Mouse (Mus musculus): ENCODE data around the gene Efcab11. TPM values are rescaled to one million over a fixed set of nuclear protein-coding genes. Genes with fewer than 3 reads are reported as not detected.

Efcab11 gene
- total RNA-seq, 2 experiments from 2014 or later: 1.2 to 1.9 TPM

DNA sequence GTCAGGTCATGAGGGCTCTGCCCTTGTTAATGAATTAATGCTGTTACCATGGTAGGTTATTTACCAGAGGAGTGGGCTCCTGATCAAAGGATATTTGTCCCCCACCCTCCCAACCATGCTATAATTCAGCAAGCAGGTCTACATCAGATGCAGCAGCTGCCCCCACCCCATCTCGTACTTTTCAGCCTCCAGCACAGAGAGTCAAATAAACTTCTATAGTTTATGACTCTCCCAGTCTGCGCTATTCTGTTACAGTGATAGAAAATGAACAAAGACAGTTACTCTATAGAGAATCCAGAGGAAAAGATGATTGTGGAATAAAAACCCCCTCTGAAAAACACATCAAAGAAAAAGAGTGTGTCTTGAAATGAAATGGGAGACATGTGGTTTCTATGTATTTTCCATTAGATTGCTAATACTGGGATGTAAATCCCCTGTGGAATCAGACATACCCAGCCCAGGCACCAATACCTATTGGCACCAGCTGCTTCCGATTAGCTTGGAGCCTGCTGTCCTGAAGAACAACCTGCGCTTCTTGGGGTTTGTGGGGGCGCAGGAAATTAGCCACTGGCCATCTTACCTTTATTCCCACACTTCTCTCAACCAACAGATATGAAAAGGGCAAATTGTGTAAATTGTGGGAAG is 184.7 kb downstream of the Efcab11 start:
- intact Hi-C loops (cut with DNase I): no loop called here
- DNase-seq: no peak

DNA sequence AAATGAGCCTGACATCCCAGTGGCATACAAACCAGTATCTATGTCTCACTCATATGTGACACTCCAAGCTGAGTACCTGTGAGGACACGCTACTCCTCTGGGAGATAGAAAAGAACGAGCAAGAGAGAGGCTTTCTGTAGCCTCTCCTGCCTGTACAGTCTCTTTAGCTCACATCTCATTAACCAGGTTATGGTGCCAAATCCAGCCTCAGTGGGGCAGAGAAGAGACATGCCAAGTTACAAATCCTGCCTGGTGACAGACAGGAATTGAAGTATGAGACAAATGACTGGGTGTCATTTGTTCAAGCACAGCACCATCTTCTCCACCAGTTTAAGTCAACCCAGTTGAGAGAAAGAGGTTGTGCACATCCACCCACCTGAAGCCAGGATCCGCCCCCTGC is 190.2 kb downstream of the Efcab11 start:
- intact Hi-C loops (cut with DNase I): no loop called here
- no peak for DNase-seq

DNA sequence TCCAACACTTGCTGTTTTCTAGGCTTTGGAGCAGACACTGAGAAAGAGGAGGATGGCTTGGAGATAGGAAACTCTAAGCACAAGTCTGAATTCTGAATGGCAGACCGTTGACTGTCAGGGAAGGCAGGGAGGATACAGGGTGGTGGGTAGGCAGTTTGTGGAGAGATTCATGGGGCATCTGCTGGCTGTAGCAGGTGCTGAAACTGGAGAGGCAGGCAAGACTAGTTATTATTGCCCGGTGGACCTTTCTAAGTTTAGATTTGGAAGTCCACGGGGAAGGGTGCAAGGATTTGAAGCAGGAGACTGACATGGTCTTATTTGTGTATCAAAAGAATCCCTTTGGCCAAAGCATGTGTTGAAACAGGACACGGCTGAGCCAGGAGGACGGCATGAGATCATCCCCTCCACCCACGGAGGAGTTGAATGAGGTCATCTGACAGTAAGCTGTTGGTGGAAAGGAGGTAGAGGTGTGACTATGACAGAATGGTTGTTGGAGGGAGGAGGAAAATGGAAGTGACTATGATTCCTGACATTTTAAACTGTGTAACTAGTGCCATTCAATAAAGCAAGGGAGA is 197.7 kb downstream of the Efcab11 start:
- intact Hi-C loops (cut with DNase I): no loop called here
- DNase-seq: no peak

DNA sequence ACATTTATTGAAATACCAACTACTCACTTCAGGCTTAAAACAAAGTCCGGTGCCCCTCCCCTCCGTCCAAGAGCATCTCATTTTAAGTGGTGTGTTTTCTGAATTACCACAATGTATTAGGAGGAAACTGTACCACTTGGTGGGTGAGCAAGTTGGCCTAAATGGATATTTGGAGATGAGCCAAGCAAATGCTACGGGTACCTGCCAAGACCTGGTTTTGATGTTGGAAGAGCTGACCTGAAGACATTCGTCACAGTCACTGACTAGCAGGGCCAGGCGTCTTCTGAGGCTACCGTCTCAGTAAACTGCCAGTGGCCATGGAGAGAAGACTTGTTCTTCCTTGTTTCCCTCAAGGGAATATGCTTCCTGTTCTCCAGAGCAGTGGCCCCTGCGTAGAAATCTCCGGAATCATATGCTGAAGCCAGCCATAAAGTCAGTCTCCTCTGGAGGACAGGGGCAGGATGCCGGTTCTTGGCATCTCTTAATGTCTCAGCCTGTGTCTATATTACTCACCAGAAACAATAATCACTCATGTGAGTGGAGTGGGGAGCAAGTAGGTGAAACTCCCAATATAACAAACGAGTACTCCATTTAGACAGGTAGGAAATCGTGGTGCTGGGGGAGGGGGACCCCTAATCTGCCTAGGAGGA is 198.7 kb downstream of the Efcab11 start:
- DNase-seq: no peak
- intact Hi-C loops (cut with DNase I): no loop called here

DNA sequence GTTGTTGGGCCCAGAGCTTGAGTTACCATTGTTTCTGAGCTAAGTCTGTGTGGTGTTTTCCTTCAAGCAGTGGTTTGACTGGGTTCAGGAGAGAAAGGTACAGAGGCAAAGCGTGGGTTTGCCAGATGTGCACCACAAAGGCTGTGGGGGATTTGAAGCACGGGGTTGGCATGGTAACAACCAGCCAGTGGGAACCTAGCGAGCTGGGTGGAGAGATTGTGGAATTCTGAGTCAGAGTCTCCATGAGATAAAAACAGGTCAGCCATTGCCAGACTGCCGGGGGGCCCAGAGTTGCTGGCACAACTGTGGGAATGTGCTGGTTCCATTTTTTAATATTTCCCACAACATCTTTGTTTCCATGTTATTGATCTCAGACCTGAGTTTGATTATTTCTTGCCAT is 202.6 kb downstream of the Efcab11 start:
- intact Hi-C loops (cut with DNase I): no loop called here
- DNase-seq: no peak

DNA sequence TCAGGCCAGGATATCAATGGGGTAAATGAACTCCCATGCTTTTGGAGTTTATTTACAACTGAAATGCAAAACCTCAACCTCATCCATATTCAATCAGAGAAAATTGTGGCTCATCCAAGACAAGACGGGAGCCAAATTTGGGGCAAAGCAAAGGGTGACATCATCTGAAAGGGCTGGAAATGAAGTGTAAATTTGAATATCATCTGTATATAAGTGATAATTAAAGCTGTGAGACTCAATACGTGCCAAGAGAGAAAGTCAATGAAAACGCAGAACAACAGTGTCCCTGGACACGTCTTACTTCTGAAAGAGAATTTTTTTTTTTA is 212.4 kb downstream of the Efcab11 start:
- DNase-seq: no peak
- intact Hi-C loops (cut with DNase I): no loop called here

DNA sequence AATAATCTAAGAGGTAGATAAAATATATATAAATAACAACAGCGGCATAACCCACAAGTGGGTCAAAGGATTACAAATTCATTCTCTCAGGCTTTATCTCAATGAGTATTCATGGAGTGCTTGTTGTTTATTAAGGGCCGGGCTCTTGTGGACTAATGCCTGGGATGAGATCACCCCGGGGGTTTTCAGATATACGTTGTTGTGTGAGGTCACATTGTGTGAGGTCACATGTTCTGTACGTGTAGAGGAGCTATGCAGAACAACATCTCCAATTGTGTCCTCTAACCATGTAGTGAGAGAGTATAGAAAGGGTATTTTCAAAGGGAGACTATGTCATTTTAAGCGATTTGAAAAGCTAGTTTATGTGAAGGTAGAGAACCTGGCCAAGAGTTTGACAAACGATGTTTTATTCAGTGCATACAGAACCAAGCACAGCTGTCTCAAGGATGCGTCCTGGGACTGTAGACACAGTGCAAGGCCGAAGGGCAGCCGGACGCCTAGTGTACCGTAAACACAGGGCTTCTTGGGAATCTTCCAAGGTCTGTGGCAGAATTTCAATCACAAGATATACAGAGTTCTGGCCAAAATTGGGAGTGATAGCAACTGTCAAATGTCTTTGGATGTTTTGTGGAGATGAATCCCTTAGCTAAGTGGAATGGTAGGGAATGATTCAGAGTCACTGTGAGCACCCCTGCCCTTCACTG is 212.9 kb downstream of the Efcab11 start:
- peak; percentile 41 for DNase-seq
- intact Hi-C loops (cut with DNase I): no loop called here

DNA sequence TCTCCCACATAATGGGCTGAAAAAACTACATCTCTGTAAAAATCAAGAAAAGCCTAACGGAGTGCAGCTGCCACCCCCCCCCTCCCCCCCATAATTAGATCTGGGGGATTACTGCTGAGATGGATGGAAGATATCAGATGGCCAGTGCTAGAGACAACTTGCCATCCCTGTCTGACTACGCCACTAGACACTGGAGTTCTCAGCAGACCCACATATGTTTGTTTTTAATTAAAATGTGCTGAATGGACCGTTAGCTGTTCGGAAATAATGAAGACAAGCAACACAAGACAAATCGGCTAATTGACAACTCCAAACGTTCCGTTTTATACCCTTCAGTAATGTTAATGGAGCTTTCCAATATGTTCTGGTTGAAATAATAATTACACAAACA is 213.5 kb downstream of the Efcab11 start:
- DNase-seq: no peak
- intact Hi-C loops (cut with DNase I): no loop called here

DNA sequence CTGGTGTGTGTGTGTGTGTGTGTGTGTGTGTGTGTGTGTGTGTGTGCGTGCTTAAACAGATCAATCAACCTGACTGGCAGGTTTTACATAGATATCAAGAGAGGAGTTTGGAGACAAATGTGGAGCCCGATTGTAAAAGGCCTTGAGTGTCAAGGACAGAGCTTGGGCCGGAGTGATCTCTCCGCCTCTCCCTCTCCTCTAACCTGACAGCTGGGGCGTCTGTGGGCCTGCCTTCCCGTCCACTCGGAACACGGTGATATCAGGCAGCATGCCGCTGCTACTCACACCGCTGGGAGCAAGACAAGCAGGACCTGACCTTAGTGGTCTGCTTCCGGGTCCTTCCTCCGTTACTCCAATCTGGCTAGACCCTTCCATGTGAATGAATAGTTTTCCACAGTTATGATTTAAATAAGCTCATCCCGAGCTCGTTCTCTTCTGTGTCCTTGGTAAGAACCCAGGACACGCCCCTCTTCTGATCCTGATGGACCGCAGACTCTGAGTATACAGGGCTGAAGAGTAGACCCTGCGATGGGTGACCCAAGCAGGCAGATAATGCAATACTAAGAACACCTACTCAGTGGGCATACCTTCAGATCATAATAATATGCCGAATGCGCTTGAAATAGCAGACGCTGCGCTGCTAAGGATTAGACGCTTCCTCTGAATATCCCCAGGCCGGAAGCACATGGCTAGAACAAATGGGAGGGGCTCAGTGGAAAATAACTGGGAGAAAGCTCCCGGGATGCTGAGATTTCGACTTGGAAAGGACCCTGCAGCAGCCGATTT is 214.1 kb downstream of the Efcab11 start:
- DNase-seq: no peak
- intact Hi-C loops (cut with DNase I): no loop called here

DNA sequence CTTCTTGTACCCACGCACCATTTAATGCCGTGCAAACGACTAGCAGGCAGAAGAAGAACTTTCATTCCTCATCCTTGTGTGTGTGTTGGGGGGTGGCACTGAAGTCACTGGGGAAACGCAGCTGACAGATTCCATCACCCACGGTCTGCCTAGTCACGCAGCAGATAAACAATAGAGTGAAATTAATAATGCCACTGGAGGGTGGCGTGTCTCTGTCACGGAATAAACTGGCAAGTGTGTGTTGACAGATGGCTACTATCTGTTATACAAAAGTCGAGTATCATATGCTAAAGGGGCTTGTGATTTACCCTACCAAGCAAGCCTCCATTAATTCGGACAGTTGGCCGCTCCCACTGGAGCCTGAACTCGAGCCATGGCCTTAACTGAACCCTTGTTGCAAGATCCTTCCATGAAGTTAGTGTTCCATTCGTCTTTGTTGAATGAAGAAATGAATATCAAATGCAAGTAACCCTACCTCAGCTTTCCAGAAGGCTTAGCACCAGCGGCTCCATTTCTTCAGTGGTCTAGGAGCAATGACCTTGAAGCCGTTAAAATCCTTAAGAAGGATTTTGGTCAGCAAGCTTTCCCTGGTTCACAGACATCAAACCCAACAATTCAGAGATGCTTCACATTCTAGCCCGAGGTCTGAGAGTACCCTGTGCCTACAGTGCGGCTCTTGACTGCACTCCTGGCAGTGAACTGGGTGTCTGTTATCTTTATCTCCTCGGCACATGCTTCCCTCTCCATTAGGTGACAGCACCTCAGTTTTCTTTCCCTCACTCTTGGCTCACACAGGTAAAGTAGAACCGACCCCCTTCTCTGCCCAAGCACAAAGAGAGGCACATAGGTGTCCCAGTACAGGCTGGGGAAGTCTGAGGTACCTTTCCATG is 229.0 kb downstream of the Efcab11 start:
- DNase-seq: peak; percentile 27

DNA sequence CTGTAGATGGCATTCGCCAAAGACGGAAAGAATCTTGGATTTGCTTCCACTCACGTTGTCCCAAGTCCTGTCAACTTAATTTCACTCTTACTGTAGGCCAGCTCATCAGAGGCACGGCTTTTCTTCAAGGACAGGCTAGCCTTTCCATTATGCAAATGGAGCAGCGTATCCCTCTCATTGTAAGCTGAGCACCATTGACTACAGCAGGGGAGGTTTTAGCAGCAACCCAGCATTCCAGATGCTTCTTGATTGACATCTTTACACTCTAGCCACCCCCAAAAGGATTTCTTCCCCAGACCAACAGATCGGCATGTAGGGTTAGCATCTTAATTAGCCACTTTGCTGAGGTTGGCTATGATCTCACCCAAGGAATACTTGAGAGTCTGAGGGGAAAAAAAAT is 231.8 kb downstream of the Efcab11 start:
- intact Hi-C loops (cut with DNase I): no loop called here
- no peak for DNase-seq

More for the DNA sequence above, 229.0 kb downstream of the Efcab11 start:
- intact Hi-C loops (cut with DNase I): no loop called here

DNA sequence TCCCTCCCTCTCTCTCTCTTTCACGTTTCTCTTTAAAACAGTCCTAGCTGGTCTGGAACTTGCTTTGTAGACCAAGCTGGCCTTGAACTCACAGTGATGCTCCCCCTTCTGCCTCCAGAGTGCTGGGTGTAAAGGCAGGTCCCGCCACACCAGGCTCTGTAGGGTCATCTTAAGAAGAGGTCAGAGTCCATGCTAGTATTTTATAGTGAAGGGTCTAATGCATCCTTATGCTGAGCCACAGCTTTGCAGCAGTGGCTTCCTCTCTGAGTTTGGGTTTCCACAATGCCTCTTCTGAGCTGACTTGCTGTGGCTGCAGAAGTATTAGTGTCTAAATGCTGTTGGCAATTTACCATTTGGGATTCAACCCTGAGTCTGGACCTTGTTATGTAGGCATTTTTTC is 234.5 kb downstream of the Efcab11 start:
- no peak for DNase-seq
- intact Hi-C loops (cut with DNase I): no loop called here

DNA sequence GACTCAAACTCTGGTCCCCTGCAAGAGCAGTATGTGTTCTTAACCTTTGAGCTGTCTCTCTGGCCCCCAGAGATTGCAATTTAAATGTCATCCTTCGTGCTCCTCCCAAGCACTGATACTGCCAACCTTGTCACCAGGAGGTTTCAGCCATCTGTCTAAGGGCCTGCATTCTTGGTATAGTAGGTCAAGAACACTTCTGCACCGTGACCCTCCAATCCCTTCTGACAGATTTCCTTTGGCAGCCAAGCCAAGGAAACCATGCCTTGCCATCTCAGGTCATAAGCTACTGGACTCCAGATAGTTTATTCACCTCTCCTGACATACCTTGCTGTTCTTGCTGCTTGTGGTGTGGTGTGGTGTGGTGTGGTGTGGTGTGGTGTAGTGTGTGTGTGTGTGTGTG is 235.5 kb downstream of the Efcab11 start:
- intact Hi-C loops (cut with DNase I): no loop called here
- DNase-seq: peak; percentile 38

DNA sequence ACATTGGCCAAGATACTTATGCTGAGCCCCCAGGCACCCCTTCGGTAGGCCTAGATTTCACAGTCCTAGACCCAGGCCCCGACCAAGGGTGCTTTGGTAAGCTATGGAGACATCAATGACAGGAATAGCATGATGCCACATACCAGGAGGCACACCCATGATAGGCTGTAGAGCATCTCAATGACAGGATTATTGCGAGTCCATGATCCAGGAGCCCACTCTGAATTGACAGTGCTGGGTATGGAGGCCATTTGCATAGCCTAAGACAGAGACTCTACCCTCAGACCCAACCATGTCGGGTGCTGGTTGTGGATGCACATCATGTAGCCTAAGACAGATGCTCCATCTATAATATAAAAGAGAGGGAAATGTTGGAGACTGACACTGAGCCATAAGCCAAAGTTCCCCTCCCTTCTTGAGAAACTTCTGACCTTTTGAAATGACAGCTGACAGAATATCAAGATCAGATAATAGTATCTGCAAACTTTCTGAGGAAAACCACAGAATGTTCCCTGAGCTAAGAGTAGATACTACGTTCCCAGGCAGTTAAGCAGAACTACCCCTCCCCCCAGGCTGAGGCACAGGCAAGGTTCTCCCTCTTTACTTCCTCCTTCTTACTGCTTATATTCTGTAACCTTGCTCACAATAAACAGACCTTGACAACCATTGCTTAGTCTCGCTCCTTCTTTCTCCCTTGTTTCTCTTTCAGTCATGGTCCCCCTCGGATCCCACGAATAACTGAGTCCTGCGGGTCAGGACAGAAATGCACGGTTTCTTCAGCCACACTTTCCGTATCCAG is 237.5 kb downstream of the Efcab11 start:
- intact Hi-C loops (cut with DNase I): no loop called here
- no peak for DNase-seq

DNA sequence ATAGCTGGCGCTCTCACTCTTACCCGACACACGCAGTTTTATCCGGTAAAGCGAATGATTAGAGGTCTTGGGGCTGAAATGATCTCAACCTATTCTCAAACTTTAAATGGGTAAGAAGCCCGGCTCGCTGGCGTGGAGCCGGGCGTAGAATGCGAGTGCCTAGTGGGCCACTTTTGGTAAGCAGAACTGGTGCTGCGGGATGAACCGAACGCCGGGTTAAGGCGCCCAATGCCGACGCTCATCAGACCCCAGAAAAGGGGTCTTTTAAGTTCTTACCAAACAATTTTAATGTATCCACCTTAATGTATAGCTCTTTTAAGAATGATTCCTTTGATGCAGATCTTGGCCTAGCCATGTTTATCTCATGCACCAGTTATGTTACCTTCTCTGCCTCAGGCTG is 238.8 kb downstream of the Efcab11 start:
- DNase-seq: no peak
- intact Hi-C loops (cut with DNase I): no loop called here

DNA sequence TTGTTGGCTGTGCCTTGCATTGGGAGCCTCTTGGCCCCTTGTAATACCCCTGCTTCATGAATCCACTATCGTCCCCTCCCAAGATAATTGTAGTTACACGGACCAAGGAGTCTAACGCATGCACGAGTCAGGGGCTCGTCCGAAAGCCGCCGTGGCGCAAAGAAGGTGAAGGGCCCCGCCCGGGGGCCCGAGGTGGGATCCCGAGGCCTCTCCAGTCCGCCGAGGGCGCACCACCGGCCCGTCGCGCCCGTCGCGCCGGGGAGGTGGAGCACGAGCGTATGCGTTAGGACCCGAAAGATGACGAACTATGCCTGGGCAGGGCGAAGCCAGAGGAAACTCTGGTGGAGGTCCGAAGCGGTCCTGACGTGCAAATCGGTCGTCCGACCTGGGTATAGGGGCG is 239.3 kb downstream of the Efcab11 start:
- intact Hi-C loops (cut with DNase I): no loop called here
- DNase-seq: no peak
